Mouse (Mus musculus): Measurements from ENCODE around the gene Arhgef18.

- TF ChIP-seq CTCF (IDR thresholded peaks at IDR 0.05; ENCODE audit: low read depth) (no peak), EP300 (IDR thresholded peaks at IDR 0.05; ENCODE audit: low read depth) (no peak)
Measured at GRCm38 (mm10) chr8:3345337-3345736, 47.5 kb upstream of the Arhgef18 start.

Measured in heart, postnatal 0 days (tissue).